Comparison of ENCODE assay signal across 19 mouse cellular contexts in the genomic region with DNA sequence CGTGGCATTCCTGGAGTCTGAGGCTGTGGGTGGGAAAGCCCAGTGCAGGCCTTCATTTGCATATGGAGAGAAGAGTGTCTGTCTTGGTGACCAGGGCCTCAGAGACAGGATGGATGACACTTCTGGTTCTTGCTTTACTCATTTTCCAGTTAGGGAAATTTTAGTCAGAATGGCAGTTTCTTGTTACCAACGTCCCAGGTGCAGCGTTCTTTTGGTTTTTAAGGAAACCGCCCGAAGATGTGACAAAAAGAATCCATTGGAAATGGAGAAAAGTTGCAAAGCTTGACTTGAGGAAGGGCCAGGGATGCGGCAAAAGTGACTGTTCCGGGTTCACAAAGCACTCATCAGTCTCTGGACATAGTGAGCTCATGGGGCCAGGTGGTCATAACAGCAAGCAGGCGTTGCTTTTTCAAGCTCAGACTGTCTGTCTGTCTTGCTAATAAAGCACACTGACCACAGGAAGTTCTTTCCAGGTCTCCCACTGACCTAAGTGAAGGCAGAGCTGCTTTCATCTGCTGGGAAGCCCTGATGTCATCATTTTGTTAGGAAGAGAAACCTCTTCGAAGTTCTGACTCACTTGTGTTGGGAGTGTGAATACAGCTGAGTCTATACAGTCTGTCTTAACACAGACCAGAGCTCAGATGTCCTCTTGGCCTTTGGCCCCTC. TPM values are rescaled to one million over a fixed set of nuclear protein-coding genes. Genes with fewer than 3 reads are reported as not detected.
DNase-seq lines count a peak whose midpoint lies in the region; ATAC-seq and TF ChIP-seq lines count a peak whose summit lies in the region.
"Had no signal": no experiment of that assay in that cellular context is flagged by ENCODE, and none has a peak within 500 bp of the region (broad histone marks: within the 10 kb centered on the region; RNA-seq: fewer than 3 reads in every experiment).

No protein-coding gene starts in this region.

- WGBS in forebrain, embryonic 12.5 days = 88% methylated on average over 9 of the region's 9 CpGs
- WGBS in forebrain, embryonic 11.5 days = 87% methylated on average over 9 of the region's 9 CpGs
- 77% methylated on average over 9 of the region's 9 CpGs for WGBS in macrophage (ENCODE audit: missing documents)

- peaks cover 67% of the 10 kb centered on the region for H3K36me3 ChIP-seq in forebrain, embryonic 12.5 days (replicated peaks)
- peaks cover 6% of the 10 kb centered on the region; the same call in 1 of the 2 replicates for H3K36me3 ChIP-seq in forebrain, embryonic 11.5 days (ENCODE audit: control insufficient read depth, insufficient read depth, low read length)
- peaks cover 18% of the 10 kb centered on the region; the same call in 1 of the 2 replicates for H3K36me3 ChIP-seq in macrophage (ENCODE audit: inconsistent target)

- H3K27ac ChIP-seq in forebrain, embryonic 12.5 days = 0 out of 2 replicates have a peak overlapping the region, but pooled peaks have one; percentile 5
- no peak overlapping the region for H3K27ac ChIP-seq in forebrain, embryonic 11.5 days (ENCODE audit: low read depth, low read length)
- peak overlapping the region; percentile 50; the same call in 1 of the 2 replicates for H3K27ac ChIP-seq in layer of hippocampus, adult 2 months
- H3K27ac ChIP-seq in macrophage = peak overlapping the region; percentile 84
- H3K27ac ChIP-seq: embryonic facial prominence, embryonic 13.5 days; forebrain, embryonic 13.5 days; hindbrain, postnatal 0 days; limb, embryonic 12.5 days; midbrain, embryonic 15.5 days; neural tube, embryonic 12.5 days had no signal

- H3K4me2 ChIP-seq in forebrain, embryonic 12.5 days = no peak overlapping the region
- no peak overlapping the region for H3K4me2 ChIP-seq in forebrain, embryonic 11.5 days (ENCODE audit: low read depth, low read length, severe bottlenecking)
- H3K4me2 ChIP-seq: embryonic facial prominence, embryonic 13.5 days; forebrain, embryonic 13.5 days; limb, embryonic 12.5 days; midbrain, embryonic 15.5 days; neural tube, embryonic 12.5 days had no signal

- no peaks in the 10 kb centered on the region for H3K27me3 ChIP-seq in forebrain, embryonic 12.5 days
- H3K27me3 ChIP-seq in forebrain, embryonic 11.5 days (ENCODE audit: control insufficient read depth, insufficient read depth, low read length) = no peaks in the 10 kb centered on the region
- H3K27me3 ChIP-seq: embryonic facial prominence, embryonic 13.5 days; forebrain, embryonic 13.5 days; limb, embryonic 12.5 days; midbrain, embryonic 15.5 days; neural tube, embryonic 12.5 days had no signal

- H3K4me1 ChIP-seq in forebrain, embryonic 12.5 days = peaks cover 31% of the 10 kb centered on the region
- H3K4me1 ChIP-seq in forebrain, embryonic 11.5 days (replicated peaks; ENCODE audit: control insufficient read depth, insufficient read depth, low read length) = peaks cover 5% of the 10 kb centered on the region

- peaks cover 50% of the 10 kb centered on the region for H3K79me2 ChIP-seq in macrophage (ENCODE audit: inconsistent target)

- no peak overlapping the region for H3K9ac ChIP-seq in forebrain, embryonic 12.5 days
- H3K9ac ChIP-seq in forebrain, embryonic 11.5 days (ENCODE audit: low read length) = no peak overlapping the region
- H3K9ac ChIP-seq: embryonic facial prominence, embryonic 13.5 days; forebrain, embryonic 13.5 days; limb, embryonic 12.5 days; midbrain, embryonic 15.5 days; neural tube, embryonic 12.5 days had no signal

- no peak for DNase-seq in forebrain, embryonic 11.5 days (ENCODE audit: low spot score)
- no peak for DNase-seq in layer of hippocampus, adult 2 months (ENCODE audit: low spot score in 2 of 2)
- no peak for DNase-seq in layer of hippocampus, postnatal 10 days (ENCODE audit: low spot score in 2 of 2)
- DNase-seq in MN1 (ENCODE audit: low spot score) = peak; percentile 21
- no peak for DNase-seq in embryo, embryonic 10 days (ENCODE audit: low spot score)
- no peak for DNase-seq in Muller cell, postnatal 12 days (ENCODE audit: inconsistent ontology term)
- DNase-seq: adrenal gland, adult 8-10 months; kidney, postnatal 14 days; lung, postnatal 14 days; thymus, postnatal 14 days had no signal

- no peak overlapping the region for H3K4me3 ChIP-seq in forebrain, embryonic 12.5 days (replicated peaks)
- no peak overlapping the region for H3K4me3 ChIP-seq in forebrain, embryonic 11.5 days (ENCODE audit: low read depth, low read length)
- no peak overlapping the region for H3K4me3 ChIP-seq in layer of hippocampus, adult 2 months
- no peak overlapping the region for H3K4me3 ChIP-seq in macrophage (ENCODE audit: inconsistent target)
- H3K4me3 ChIP-seq: embryonic facial prominence, embryonic 13.5 days; forebrain, embryonic 13.5 days; heart, embryonic 10.5 days; limb, embryonic 12.5 days; midbrain, embryonic 15.5 days; neural tube, embryonic 12.5 days had no signal

- H3K9me3 ChIP-seq in forebrain, embryonic 12.5 days = no peaks in the 10 kb centered on the region
- no peaks in the 10 kb centered on the region for H3K9me3 ChIP-seq in forebrain, embryonic 11.5 days (ENCODE audit: control insufficient read depth, low read length)
- H3K9me3 ChIP-seq: embryonic facial prominence, embryonic 13.5 days; forebrain, embryonic 13.5 days; heart, embryonic 10.5 days; limb, embryonic 12.5 days; midbrain, embryonic 15.5 days; neural tube, embryonic 12.5 days had no signal

- TF ChIP-seq CTCF in layer of hippocampus, adult 2 months (conservative IDR thresholded peaks at IDR 0.05) = no peak

- ATAC-seq in forebrain, embryonic 12.5 days (ENCODE audit: low FRiP score) = no peak
- no peak for ATAC-seq in forebrain, embryonic 11.5 days (replicated peaks; ENCODE audit: low FRiP score)
- ATAC-seq: forebrain, embryonic 13.5 days; hindbrain, postnatal 0 days; midbrain, embryonic 15.5 days had no signal

RNA-seq across cellular contexts. Expression of a gene that starts 31.6 kb away (rescaled TPM):
- 203 and 223 TPM in 2 replicates for polyA plus RNA-seq in forebrain, embryonic 12.5 days (2016; fragmentation: Nextera tagmentation; extraction: Ambion mirVana)
- polyA plus RNA-seq in forebrain, embryonic 11.5 days (2014; fragmentation: Nextera tagmentation; extraction: Ambion mirVana) = 145 and 184 TPM in 2 replicates
- total RNA-seq in layer of hippocampus, adult 2 months (2021) = 100 to 1,000 TPM; 350 to 351 TPM
- total RNA-seq in layer of hippocampus, postnatal 10 days (2021) = 100 to 1,000 TPM; 224 to 231 TPM
- 100 to 1,000 TPM in 7 of 26 experiments, 10 to 100 TPM in 19; 35.5 to 197 (median 81.7) TPM for total RNA-seq in macrophage (2018; cell fraction: chromatin; rRNA removed)
- total RNA-seq in macrophage (2018; cell fraction: cytosol; rRNA removed) = 100 to 1,000 TPM; 236 to 442 (median 300) TPM
- 100 to 1,000 TPM in 22 of 26 experiments, 10 to 100 TPM in 4; 85.4 to 297 (median 142) TPM for total RNA-seq in macrophage (2018; cell fraction: nucleus; rRNA removed)
- 295 to 1,273 TPM (median 320 TPM) in 3 replicates for polyA plus RNA-seq in macrophage (2018)
